Mouse (Mus musculus): ENCODE data around the gene Dbn1. TPM values are rescaled to one million over a fixed set of nuclear protein-coding genes. Genes with fewer than 3 reads are reported as not detected.

The Dbn1 gene
- polyA plus RNA-seq, 1 experiment from 2014 or later, result 153 TPM

DNA sequence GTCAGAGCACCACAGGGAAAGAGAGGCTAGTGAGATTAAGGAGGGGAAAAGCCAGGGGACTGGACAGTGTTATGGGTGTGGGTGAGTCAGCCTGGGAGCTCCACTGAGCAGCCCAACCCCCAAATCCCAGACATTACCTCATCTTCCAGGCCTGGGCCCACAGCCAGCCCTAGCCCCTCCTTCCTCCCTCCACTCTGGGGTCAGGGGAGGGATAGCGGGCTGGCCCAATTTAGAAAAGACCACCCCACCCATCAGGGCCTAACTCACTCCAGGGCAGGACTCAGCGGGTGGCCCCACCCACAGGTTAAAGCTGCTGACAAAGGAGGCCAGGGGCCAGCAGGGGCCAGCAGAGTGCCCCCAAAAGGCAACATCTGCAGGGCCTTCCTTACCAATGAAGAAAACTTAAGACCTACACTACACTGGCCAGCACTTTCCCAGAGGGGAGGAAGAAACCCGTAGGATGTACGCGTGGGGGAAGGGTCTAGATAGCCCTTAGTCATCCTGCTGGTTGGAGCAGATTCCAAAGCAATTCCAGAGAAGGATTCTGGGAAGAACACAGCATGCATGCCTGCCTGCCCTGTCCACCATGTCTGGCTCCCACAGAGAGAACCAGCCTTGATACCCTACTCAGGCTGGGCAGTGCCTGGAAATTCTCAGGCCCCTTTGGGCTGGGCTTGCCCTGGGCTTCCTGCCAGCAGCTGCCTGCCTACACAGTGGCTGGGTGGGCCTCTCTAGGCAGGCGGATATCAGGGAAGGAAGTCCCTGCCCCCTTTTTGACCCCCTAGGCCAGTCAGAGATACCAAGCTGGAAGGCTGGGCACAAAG, 23.0 kb upstream of the Dbn1 start:
- ATAC-seq (ENCODE audit: insufficient read depth), result peak; percentile 81
- peak overlapping the region; percentile 10; the same call in 1 of the 2 replicates for H3K9ac ChIP-seq

DNA sequence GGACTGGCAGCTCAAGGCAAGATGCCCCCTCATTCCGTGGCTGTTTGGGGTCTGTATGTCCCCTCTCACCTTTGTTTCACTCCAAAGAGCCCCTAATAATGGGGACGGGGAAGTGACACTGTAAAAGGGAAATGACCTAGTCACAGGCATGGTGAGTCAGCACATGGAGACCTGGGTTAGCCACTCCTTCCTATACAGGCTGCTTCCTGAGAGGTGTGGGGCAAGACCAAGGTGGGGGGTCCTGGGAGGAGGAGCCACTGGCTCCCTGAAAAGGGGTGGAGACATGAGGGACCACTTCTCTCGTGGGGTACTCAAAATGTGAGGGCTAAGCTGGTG, 22.4 kb upstream of the Dbn1 start:
- peak overlapping the region; percentile 88 for H3K27ac ChIP-seq (ENCODE audit: low read depth)
- H3K4me2 ChIP-seq, result peak overlapping the region; percentile 91
- no peaks in the 10 kb centered on the region for H3K27me3 ChIP-seq (ENCODE audit: insufficient read depth, low read length)
- no peak for DNase-seq
- peak overlapping the region; percentile 77 for H3K4me3 ChIP-seq (ENCODE audit: low read depth, low read length)
- peaks cover 21% of the 10 kb centered on the region for H3K4me1 ChIP-seq (ENCODE audit: insufficient read depth)
- WGBS, result 27% methylated on average over 3 of the region's 3 CpGs
- no peaks in the 10 kb centered on the region for H3K9me3 ChIP-seq (ENCODE audit: low read depth, low read length)
- TF ChIP-seq CTCF (IDR thresholded peaks at IDR 0.05; ENCODE audit: low read depth), result no peak
- no peak overlapping the region for H3K9ac ChIP-seq
- H3K36me3 ChIP-seq (ENCODE audit: insufficient read depth), result peaks cover 58% of the 10 kb centered on the region
- ATAC-seq (ENCODE audit: insufficient read depth), result peak; percentile 11; the same call in 1 of the 2 replicates

More for the DNA sequence above, 23.0 kb upstream of the Dbn1 start:
- DNase-seq, result peak; percentile 96
- TF ChIP-seq CTCF (IDR thresholded peaks at IDR 0.05; ENCODE audit: low read depth), result peak; percentile 43
- WGBS, result 4% methylated on average over 6 of the region's 6 CpGs
- no peaks in the 10 kb centered on the region for H3K9me3 ChIP-seq (ENCODE audit: low read depth, low read length)
- peak overlapping the region; percentile 91 for H3K4me2 ChIP-seq
- peaks cover 21% of the 10 kb centered on the region for H3K4me1 ChIP-seq (ENCODE audit: insufficient read depth)
- peak overlapping the region; percentile 77 for H3K4me3 ChIP-seq (ENCODE audit: low read depth, low read length)
- H3K27me3 ChIP-seq (ENCODE audit: insufficient read depth, low read length), result no peaks in the 10 kb centered on the region
- H3K36me3 ChIP-seq (ENCODE audit: insufficient read depth), result peaks cover 52% of the 10 kb centered on the region
- H3K27ac ChIP-seq (ENCODE audit: low read depth), result peak overlapping the region; percentile 88

DNA sequence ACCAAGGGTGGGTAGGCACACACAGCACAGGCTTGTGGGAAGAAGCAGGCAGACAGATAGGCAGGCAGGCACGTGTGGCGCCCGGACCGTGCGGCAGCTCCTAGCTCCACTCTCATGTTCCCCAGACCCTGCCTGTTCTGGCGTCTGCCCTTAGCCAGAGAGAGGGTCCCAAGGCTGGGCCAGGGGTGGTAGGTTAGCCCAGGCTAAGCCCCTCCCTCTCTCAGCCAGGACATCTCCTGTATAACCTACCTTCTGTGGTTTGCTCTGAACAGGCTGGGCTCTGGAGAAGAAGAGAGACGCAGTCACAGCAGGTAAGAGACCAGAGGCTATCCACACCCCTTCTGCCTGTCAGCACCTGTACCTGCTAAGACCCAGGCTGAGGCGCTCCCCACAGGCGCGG, 20.6 kb upstream of the Dbn1 start:
- no peak for ATAC-seq (ENCODE audit: insufficient read depth)
- 96% methylated on average over 10 of the region's 10 CpGs for WGBS

DNA sequence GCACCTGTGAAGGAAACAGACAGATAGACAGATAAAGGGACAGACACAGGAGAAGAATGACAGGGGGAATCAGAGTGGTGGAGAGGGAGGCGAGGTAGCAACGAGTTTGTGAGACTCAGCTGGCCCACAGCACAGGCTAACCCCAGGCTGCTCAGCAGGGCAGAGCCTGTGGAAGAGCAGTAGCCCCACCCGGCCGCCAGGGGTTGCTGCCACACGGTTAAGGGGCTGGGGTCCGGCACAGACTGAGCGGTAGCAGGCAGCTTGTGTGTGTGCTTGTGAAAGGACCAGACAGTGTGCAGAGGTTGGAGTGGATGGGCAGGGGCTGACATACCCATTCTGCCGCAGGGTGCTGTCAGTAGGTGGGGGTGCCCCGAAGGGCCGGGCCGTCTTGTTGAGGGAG, 20.0 kb upstream of the Dbn1 start:
- H3K27ac ChIP-seq (ENCODE audit: low read depth), result no peak overlapping the region
- H3K4me3 ChIP-seq (ENCODE audit: low read depth, low read length), result no peak overlapping the region
- WGBS, result 61% methylated on average over 11 of the region's 11 CpGs
- ATAC-seq (ENCODE audit: insufficient read depth), result no peak
- H3K4me2 ChIP-seq, result no peak overlapping the region
- H3K4me1 ChIP-seq (ENCODE audit: insufficient read depth), result peaks cover 21% of the 10 kb centered on the region
- no peak for DNase-seq
- no peaks in the 10 kb centered on the region for H3K27me3 ChIP-seq (ENCODE audit: insufficient read depth, low read length)
- peak; percentile 44 for TF ChIP-seq CTCF (IDR thresholded peaks at IDR 0.05; ENCODE audit: low read depth)
- H3K9ac ChIP-seq, result no peak overlapping the region
- H3K9me3 ChIP-seq (ENCODE audit: low read depth, low read length), result no peaks in the 10 kb centered on the region
- H3K36me3 ChIP-seq (ENCODE audit: insufficient read depth), result peaks cover 81% of the 10 kb centered on the region

More for the DNA sequence above, 20.6 kb upstream of the Dbn1 start:
- Histone ChIP-seq H3K9me3 (ENCODE audit: low read depth, low read length) (no peaks in the 10 kb centered on the region), H3K4me3 (ENCODE audit: low read depth, low read length) (no peak overlapping the region), H3K27ac (ENCODE audit: low read depth) (no peak overlapping the region), H3K4me1 (ENCODE audit: insufficient read depth) (peaks cover 21% of the 10 kb centered on the region), H3K4me2 (no peak overlapping the region), H3K27me3 (ENCODE audit: insufficient read depth, low read length) (no peaks in the 10 kb centered on the region), H3K36me3 (ENCODE audit: insufficient read depth) (peaks cover 75% of the 10 kb centered on the region), H3K9ac (no peak overlapping the region; the same call in 1 of the 2 replicates)
- no peak for DNase-seq
- TF ChIP-seq CTCF (IDR thresholded peaks at IDR 0.05; ENCODE audit: low read depth), result no peak

DNA sequence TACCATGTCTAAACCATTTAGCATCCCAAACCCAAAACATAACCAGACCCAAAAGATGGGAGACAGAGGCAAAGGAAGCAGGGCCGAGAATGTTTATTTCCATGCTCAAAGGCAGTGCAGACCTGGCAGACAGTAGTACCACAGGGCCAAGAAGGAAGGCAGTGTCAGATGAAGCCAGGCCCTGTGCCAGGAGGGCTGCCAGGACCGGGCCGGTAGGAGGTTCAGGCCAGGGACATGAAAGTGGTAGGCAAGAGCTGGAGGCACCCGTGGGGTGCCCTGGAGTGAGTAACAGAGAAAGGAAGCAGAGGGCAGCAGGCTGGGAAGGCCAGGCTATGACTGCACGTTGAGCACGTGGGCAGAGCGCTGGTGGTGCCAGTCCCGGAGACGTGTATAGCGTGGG, 18.8 kb upstream of the Dbn1 start:
- WGBS, result 90% methylated on average over 10 of the region's 10 CpGs
- no peak overlapping the region for H3K4me3 ChIP-seq (ENCODE audit: low read depth, low read length)
- H3K27ac ChIP-seq (ENCODE audit: low read depth), result no peak overlapping the region
- no peak for TF ChIP-seq CTCF (IDR thresholded peaks at IDR 0.05; ENCODE audit: low read depth)
- no peak overlapping the region for H3K9ac ChIP-seq
- H3K9me3 ChIP-seq (ENCODE audit: low read depth, low read length), result no peaks in the 10 kb centered on the region
- DNase-seq (no peak), ATAC-seq (ENCODE audit: insufficient read depth) (no peak)
- peaks cover 88% of the 10 kb centered on the region for H3K36me3 ChIP-seq (ENCODE audit: insufficient read depth)
- H3K4me1 ChIP-seq (ENCODE audit: insufficient read depth), result peaks cover 15% of the 10 kb centered on the region
- no peaks in the 10 kb centered on the region for H3K27me3 ChIP-seq (ENCODE audit: insufficient read depth, low read length)
- H3K4me2 ChIP-seq, result no peak overlapping the region

DNA sequence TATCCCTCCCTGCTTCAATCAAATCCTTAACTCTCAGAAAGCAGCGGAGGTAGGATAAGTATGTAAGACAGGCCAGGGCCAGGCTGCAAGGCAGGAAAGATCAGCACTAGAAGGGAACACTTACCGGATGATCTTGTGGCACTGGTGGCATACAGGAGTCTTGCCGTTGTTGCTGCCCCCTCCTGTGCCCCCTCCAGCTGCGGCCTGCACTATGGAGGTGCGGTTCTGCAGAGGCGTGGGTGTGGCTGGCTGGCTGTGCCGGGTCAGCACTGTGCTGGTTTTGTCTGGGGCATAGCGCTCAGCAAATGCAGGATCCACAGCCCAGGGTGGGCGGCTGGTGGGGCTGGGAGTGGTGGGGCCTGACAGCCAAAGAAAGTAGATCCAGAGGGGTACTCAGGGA, 17.9 kb upstream of the Dbn1 start:
- no peak overlapping the region for H3K9ac ChIP-seq
- H3K27ac ChIP-seq (ENCODE audit: low read depth), result no peak overlapping the region
- no peak for TF ChIP-seq CTCF (IDR thresholded peaks at IDR 0.05; ENCODE audit: low read depth)
- DNase-seq (no peak), ATAC-seq (ENCODE audit: insufficient read depth) (no peak)
- H3K27me3 ChIP-seq (ENCODE audit: insufficient read depth, low read length), result no peaks in the 10 kb centered on the region
- H3K4me1 ChIP-seq (ENCODE audit: insufficient read depth), result peaks cover 7% of the 10 kb centered on the region
- H3K9me3 ChIP-seq (ENCODE audit: low read depth, low read length), result no peaks in the 10 kb centered on the region
- WGBS, result 87% methylated on average over 9 of the region's 9 CpGs
- H3K36me3 ChIP-seq (ENCODE audit: insufficient read depth), result peaks cover 92% of the 10 kb centered on the region
- no peak overlapping the region for H3K4me2 ChIP-seq
- H3K4me3 ChIP-seq (ENCODE audit: low read depth, low read length), result no peak overlapping the region

DNA sequence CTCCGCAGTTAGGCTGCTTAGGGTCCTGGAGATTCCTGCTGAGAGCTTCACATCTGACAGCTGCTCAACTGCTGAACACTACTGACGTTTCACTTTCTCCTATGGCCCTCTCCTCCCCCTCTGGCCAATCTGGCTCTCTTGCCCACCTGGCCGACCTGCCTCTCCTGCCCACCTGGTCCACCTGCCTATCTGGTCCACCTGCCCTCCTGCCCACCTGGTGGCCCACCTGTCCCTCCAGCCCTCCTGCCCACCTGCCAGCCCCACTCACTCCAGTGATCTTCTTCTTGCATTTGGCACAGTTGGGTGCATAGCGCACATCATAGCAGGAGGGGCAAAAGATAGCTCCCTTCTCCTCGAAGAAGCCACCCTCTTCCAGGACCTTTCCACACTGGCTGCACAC, 16.5 kb upstream of the Dbn1 start:
- 83% methylated on average over 5 of the region's 5 CpGs for WGBS
- Histone ChIP-seq H3K27ac (ENCODE audit: low read depth) (no peak overlapping the region), H3K27me3 (ENCODE audit: insufficient read depth, low read length) (no peaks in the 10 kb centered on the region), H3K9me3 (ENCODE audit: low read depth, low read length) (no peaks in the 10 kb centered on the region), H3K4me1 (ENCODE audit: insufficient read depth) (no peaks in the 10 kb centered on the region), H3K36me3 (ENCODE audit: insufficient read depth) (peaks cover 96% of the 10 kb centered on the region), H3K4me3 (ENCODE audit: low read depth, low read length) (no peak overlapping the region), H3K4me2 (no peak overlapping the region), H3K9ac (no peak overlapping the region)
- DNase-seq, result no peak
- no peak for TF ChIP-seq CTCF (IDR thresholded peaks at IDR 0.05; ENCODE audit: low read depth)
- no peak for ATAC-seq (ENCODE audit: insufficient read depth)
